Mouse (Mus musculus): ENCODE data around the gene Zfp277. TPM values are rescaled to one million over a fixed set of nuclear protein-coding genes. Genes with fewer than 3 reads are reported as not detected.

Zfp277 gene
- polyA plus RNA-seq, 2 experiments = 5.1 to 7.4 TPM

DNA sequence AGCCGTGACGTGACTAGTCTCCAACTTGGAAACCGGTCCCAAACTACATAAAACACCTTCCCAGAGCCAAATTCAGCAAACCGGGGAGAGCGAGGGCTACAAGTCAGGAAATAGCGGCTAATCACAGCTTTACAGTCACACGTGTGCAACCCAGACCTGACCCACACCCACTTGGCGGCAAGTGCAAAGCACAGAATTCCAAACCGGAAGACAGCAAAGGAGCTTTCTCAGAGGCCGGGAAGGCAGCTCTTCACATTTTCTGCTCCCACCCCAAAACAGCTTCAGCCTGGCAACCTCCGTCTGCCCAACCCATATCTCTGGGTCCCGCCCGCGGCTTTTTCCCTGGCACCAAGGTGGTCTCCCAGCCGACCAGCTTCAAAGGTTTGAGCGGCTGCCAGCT is 496 bp downstream of the Zfp277 start:
- no peaks in the 10 kb centered on the region for H3K36me3 ChIP-seq (replicated peaks; ENCODE audit: control insufficient read depth, insufficient read depth, low read depth)
- peak overlapping the region; percentile 69 for H3K9ac ChIP-seq (replicated peaks)
- peak in 1 of 3 experiments; percentile 20 for DNase-seq (ENCODE audit: low read depth in 3 of 3, low spot score in 3 of 3)
- no peak overlapping the region for H3K27ac ChIP-seq
- peak overlapping the region; percentile 82 to 89 for H3K4me3 ChIP-seq (ENCODE audit: insufficient read depth in 1 of 2, low read depth in 2 of 2, low read length in 2 of 2)
- H3K27me3 ChIP-seq (ENCODE audit: control insufficient read depth, insufficient read depth, low read length) = peaks cover 34% of the 10 kb centered on the region
- ATAC-seq (ENCODE audit: insufficient read depth) = peak; percentile 38; the same call in 1 of the 2 replicates
- peak overlapping the region; percentile 88 for H3K4me2 ChIP-seq (ENCODE audit: low read depth)
- 2% methylated on average over 16 of the region's 16 CpGs for WGBS (ENCODE audit: insufficient replicate concordance)
- H3K4me1 ChIP-seq (replicated peaks; ENCODE audit: control insufficient read depth in 2 of 2, insufficient read depth in 2 of 2, low read length in 1 of 2) = peaks cover 2 to 5% of the 10 kb centered on the region in 2 experiments; a peak in 3 of 4 replicates
- no peaks in the 10 kb centered on the region for H3K9me3 ChIP-seq (ENCODE audit: control insufficient read depth, low read length)
- no peak for TF ChIP-seq EP300 (IDR thresholded peaks at IDR 0.05; ENCODE audit: low read depth)
- TF ChIP-seq CTCF (IDR thresholded peaks at IDR 0.05; ENCODE audit: low read depth) = no peak

DNA sequence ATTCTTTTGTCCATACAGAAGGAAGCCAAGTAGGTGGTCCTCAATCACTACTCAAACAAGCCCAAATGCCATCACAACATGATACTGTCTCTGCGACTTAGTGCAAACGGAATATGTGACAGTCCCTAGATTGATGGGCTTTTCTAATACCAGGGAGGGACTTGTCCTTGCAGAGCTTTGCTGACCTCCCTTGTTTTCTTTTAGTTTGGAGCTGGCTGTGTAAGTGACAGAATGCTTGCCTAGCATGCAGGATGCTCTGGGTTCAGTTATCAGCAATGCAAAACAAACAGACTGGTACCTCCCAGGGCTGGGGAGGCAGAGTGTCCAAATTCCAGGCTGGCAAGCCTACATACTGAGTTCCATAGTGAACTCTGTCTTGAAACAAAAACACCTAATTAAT is 7.7 kb downstream of the Zfp277 start:
- H3K36me3 ChIP-seq (replicated peaks; ENCODE audit: control insufficient read depth, insufficient read depth, low read depth) = no peaks in the 10 kb centered on the region
- TF ChIP-seq EP300 (IDR thresholded peaks at IDR 0.05; ENCODE audit: low read depth) = no peak
- TF ChIP-seq CTCF (IDR thresholded peaks at IDR 0.05; ENCODE audit: low read depth) = no peak
- DNase-seq (ENCODE audit: low read depth in 3 of 3, low spot score in 3 of 3) (no peak), ATAC-seq (ENCODE audit: insufficient read depth) (no peak)
- H3K4me3 ChIP-seq (ENCODE audit: insufficient read depth in 1 of 2, low read depth in 2 of 2, low read length in 2 of 2) = no peak overlapping the region
- H3K4me1 ChIP-seq (replicated peaks; ENCODE audit: control insufficient read depth in 2 of 2, insufficient read depth in 2 of 2, low read length in 1 of 2) = peaks cover 0 to 6% of the 10 kb centered on the region in 2 experiments; a peak in 1 of 4 replicates
- H3K9me3 ChIP-seq (ENCODE audit: control insufficient read depth, low read length) = no peaks in the 10 kb centered on the region
- H3K4me2 ChIP-seq (ENCODE audit: low read depth) = no peak overlapping the region
- no peaks in the 10 kb centered on the region for H3K27me3 ChIP-seq (ENCODE audit: control insufficient read depth, insufficient read depth, low read length)
- no peak overlapping the region for H3K9ac ChIP-seq (replicated peaks)
- no peak overlapping the region for H3K27ac ChIP-seq
- 57% methylated on average over 2 of the region's 2 CpGs for WGBS (ENCODE audit: insufficient replicate concordance)

DNA sequence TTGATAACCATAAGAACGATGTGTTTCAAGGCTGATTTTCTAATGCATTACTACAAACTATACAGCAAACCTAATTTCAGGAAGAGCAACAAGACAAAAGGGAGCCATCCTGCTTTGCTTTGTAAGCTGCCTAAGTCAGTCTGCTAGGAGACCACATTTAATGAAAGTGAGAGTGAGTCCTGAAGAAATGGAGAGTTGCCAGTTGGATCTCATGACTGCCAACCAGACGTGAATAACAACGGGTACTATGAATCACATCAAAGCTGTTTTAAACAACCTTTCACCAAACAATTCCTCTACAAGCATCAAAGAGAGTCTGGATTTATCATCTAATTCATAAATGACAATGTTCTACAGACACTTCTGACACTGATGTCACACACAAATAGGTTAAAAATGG is 11.6 kb downstream of the Zfp277 start:
- Histone ChIP-seq H3K4me2 (ENCODE audit: low read depth) (no peak overlapping the region), H3K27ac (no peak overlapping the region), H3K36me3 (replicated peaks; ENCODE audit: control insufficient read depth, insufficient read depth, low read depth) (no peaks in the 10 kb centered on the region), H3K9me3 (ENCODE audit: control insufficient read depth, low read length) (no peaks in the 10 kb centered on the region), H3K9ac (replicated peaks) (no peak overlapping the region), H3K27me3 (ENCODE audit: control insufficient read depth, insufficient read depth, low read length) (no peaks in the 10 kb centered on the region), H3K4me3 (ENCODE audit: insufficient read depth in 1 of 2, low read depth in 2 of 2, low read length in 2 of 2) (no peak overlapping the region), H3K4me1 (replicated peaks; ENCODE audit: control insufficient read depth in 2 of 2, insufficient read depth in 2 of 2, low read length in 1 of 2) (peaks cover 0 to 10% of the 10 kb centered on the region in 2 experiments; a peak in 2 of 4 replicates)
- DNase-seq (ENCODE audit: low read depth in 3 of 3, low spot score in 3 of 3) = no peak
- no peak for ATAC-seq (ENCODE audit: insufficient read depth)
- 59% methylated on average over 3 of the region's 3 CpGs for WGBS (ENCODE audit: insufficient replicate concordance)
- TF ChIP-seq CTCF (IDR thresholded peaks at IDR 0.05; ENCODE audit: low read depth) (no peak), EP300 (IDR thresholded peaks at IDR 0.05; ENCODE audit: low read depth) (no peak)

DNA sequence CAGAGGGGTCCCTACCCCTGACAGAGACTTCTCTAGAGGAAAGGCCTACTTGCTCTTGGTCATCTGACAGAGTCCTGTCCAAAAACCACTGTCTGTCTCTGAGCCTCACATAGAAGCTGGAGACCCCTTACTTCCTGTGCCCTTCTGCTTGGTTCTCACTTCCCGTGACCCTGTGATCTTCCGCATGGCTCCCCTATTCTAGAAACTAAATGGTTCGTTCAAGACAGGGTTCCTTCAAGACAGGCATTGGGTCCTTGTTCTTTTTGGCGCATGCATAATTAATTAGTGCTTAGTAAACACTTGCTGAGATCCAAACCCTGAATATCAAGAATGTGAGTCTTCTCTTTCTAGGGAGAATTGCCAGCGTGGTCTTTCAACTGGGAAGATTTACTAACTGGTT is 14.6 kb downstream of the Zfp277 start:
- H3K4me1 ChIP-seq (replicated peaks; ENCODE audit: control insufficient read depth in 2 of 2, insufficient read depth in 2 of 2, low read length in 1 of 2) = peaks cover 0 to 7% of the 10 kb centered on the region in 2 experiments; a peak in 2 of 4 replicates
- no peak overlapping the region for H3K27ac ChIP-seq
- H3K27me3 ChIP-seq (ENCODE audit: control insufficient read depth, insufficient read depth, low read length) = no peaks in the 10 kb centered on the region
- no peak overlapping the region for H3K9ac ChIP-seq (replicated peaks)
- 58% methylated on average over 5 of the region's 5 CpGs for WGBS (ENCODE audit: insufficient replicate concordance)
- ATAC-seq (ENCODE audit: insufficient read depth) (no peak), DNase-seq (ENCODE audit: low read depth in 3 of 3, low spot score in 3 of 3) (no peak)
- no peaks in the 10 kb centered on the region for H3K9me3 ChIP-seq (ENCODE audit: control insufficient read depth, low read length)
- no peaks in the 10 kb centered on the region for H3K36me3 ChIP-seq (replicated peaks; ENCODE audit: control insufficient read depth, insufficient read depth, low read depth)
- H3K4me3 ChIP-seq (ENCODE audit: insufficient read depth in 1 of 2, low read depth in 2 of 2, low read length in 2 of 2) = no peak overlapping the region
- TF ChIP-seq CTCF (IDR thresholded peaks at IDR 0.05; ENCODE audit: low read depth) (no peak), EP300 (IDR thresholded peaks at IDR 0.05; ENCODE audit: low read depth) (no peak)
- no peak overlapping the region for H3K4me2 ChIP-seq (ENCODE audit: low read depth)

DNA sequence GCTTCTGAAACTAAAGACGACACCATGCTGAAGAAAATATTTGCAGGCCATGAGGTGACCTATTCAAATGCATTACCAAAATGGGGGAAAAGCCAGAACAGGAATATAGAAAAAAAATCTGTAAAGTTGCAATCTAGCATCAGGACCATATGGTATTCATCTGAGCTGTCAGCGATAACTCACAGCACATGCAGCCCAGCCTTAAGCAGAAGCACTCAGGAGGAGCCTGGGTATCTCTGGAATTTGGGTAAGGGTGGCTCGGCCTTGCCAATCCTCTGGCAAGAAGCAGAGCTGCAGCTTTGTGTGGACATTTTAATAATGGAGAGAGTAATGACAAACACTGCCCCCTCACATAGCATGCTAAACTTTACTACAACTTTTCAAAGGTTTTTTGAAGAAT is 15.7 kb downstream of the Zfp277 start:
- no peak for DNase-seq (ENCODE audit: low read depth in 3 of 3, low spot score in 3 of 3)
- no peak overlapping the region for H3K4me3 ChIP-seq (ENCODE audit: insufficient read depth in 1 of 2, low read depth in 2 of 2, low read length in 2 of 2)

More for the DNA sequence above, 15.7 kb downstream of the Zfp277 start:
- Histone ChIP-seq H3K4me2 (ENCODE audit: low read depth) (no peak overlapping the region), H3K9me3 (ENCODE audit: control insufficient read depth, low read length) (no peaks in the 10 kb centered on the region), H3K9ac (replicated peaks) (no peak overlapping the region), H3K27ac (no peak overlapping the region), H3K27me3 (ENCODE audit: control insufficient read depth, insufficient read depth, low read length) (no peaks in the 10 kb centered on the region), H3K4me1 (replicated peaks; ENCODE audit: control insufficient read depth in 2 of 2, insufficient read depth in 2 of 2, low read length in 1 of 2) (peaks cover 0 to 7% of the 10 kb centered on the region in 2 experiments; a peak in 2 of 4 replicates), H3K36me3 (replicated peaks; ENCODE audit: control insufficient read depth, insufficient read depth, low read depth) (no peaks in the 10 kb centered on the region)
- 58% methylated on average over 3 of the region's 3 CpGs for WGBS (ENCODE audit: insufficient replicate concordance)
- no peak for ATAC-seq (ENCODE audit: insufficient read depth)
- TF ChIP-seq CTCF (IDR thresholded peaks at IDR 0.05; ENCODE audit: low read depth) (no peak), EP300 (IDR thresholded peaks at IDR 0.05; ENCODE audit: low read depth) (no peak)
